Mouse (Mus musculus) heart, embryonic 10.5 days (tissue): Measurements from ENCODE around the gene Rarres1. TPM values are rescaled to one million over a fixed set of nuclear protein-coding genes. Genes with fewer than 3 reads are reported as not detected.

ENCODE experiments used
- DNase-seq: peaks from one replicate; pipeline ENCODE4 v3.0.0-alpha.2; 2017; ENCODE audit warnings: low spot score
- H3K27ac ChIP-seq: fragments of 300-500 bp; sonication (generic); 2 replicates; pipeline ENCODE4 v1.5.1; 2016; ENCODE audit warnings: mild to moderate bottlenecking
- H3K27me3 ChIP-seq: fragments of 300-500 bp; sonication (generic); 2 replicates; pipeline ENCODE4 v1.6.1; 2016; ENCODE audit warnings: mild to moderate bottlenecking; ENCODE audit not compliant: poor library complexity, insufficient read depth, severe bottlenecking
- H3K36me3 ChIP-seq: fragments of 300-500 bp; sonication (generic); 2 replicates; pipeline ENCODE4 v1.6.1; 2016; ENCODE audit warnings: mild to moderate bottlenecking, moderate library complexity
- H3K4me1 ChIP-seq: fragments of 300-500 bp; sonication (generic); 2 replicates; pipeline ENCODE4 v1.6.1; 2016; ENCODE audit warnings: mild to moderate bottlenecking
- H3K4me3 ChIP-seq: fragments of 300-500 bp; sonication (generic); 2 replicates; pipeline ENCODE4 v1.5.1; 2016; ENCODE audit warnings: mild to moderate bottlenecking, moderate library complexity
- H3K9me3 ChIP-seq: fragments of 300-500 bp; sonication (generic); 2 replicates; pipeline ENCODE4 v1.6.1; 2016; ENCODE audit warnings: mild to moderate bottlenecking, moderate library complexity
- WGBS: fragments of 180-500 bp; shearing (Covaris S2); methylation state at CpG from one replicate; pipeline ENCODE4 v1.1.7; 2016; 5-methylcytosine and 5-hydroxymethylcytosine counted together
- polyA plus RNA-seq: library from polyadenylated mRNA; unstranded; fragments of >200 nt; fragmentation: Nextera tagmentation; extraction: Ambion mirVana; gene quantifications from 2 replicates; pipeline ENCODE4 v1.2.1, GENCODE M21; 2016

The Rarres1 gene
- polyA plus RNA-seq, 1 experiment from 2014 or later = 2.4 TPM

GRCm38 (mm10) chr3:67482400-67482799, 32.9 kb downstream of the Rarres1 start:
- WGBS = 88% methylated on average over 10 of the region's 10 CpGs
- Histone ChIP-seq H3K4me3 (no peak overlapping the region), H3K27me3 (no peaks in the 10 kb centered on the region), H3K4me1 (peaks cover 4% of the 10 kb centered on the region; the same call in 1 of the 2 replicates), H3K27ac (no peak overlapping the region), H3K9me3 (no peaks in the 10 kb centered on the region), H3K36me3 (peaks cover 14% of the 10 kb centered on the region)
- peak; percentile 52 for DNase-seq

- no peak overlapping the region for H3K27ac ChIP-seq
- peaks cover 4% of the 10 kb centered on the region; the same call in 1 of the 2 replicates for H3K4me1 ChIP-seq
- H3K4me3 ChIP-seq = no peak overlapping the region
- no peak for DNase-seq
- H3K36me3 ChIP-seq = peaks cover 37% of the 10 kb centered on the region
- WGBS = 85% methylated on average over 11 of the region's 11 CpGs
- H3K9me3 ChIP-seq = no peaks in the 10 kb centered on the region
- H3K27me3 ChIP-seq = no peaks in the 10 kb centered on the region
These were observed 35.5 kb downstream of the Rarres1 start for GRCm38 (mm10) chr3:67479806-67480205.

- Histone ChIP-seq H3K4me3 (no peak overlapping the region), H3K36me3 (peaks cover 57% of the 10 kb centered on the region), H3K9me3 (no peaks in the 10 kb centered on the region), H3K4me1 (peaks cover 3% of the 10 kb centered on the region; the same call in 1 of the 2 replicates), H3K27ac (no peak overlapping the region), H3K27me3 (no peaks in the 10 kb centered on the region)
- DNase-seq = no peak
- WGBS = 88% methylated on average over 6 of the region's 6 CpGs
These were observed 41.9 kb downstream of the Rarres1 start for GRCm38 (mm10) chr3:67473438-67473837.

- H3K4me3 ChIP-seq = no peak overlapping the region
- 67% methylated on average over 4 of the region's 4 CpGs for WGBS
- H3K27ac ChIP-seq = no peak overlapping the region
- DNase-seq = no peak
- H3K4me1 ChIP-seq = peaks cover 3% of the 10 kb centered on the region; the same call in 1 of the 2 replicates
- no peaks in the 10 kb centered on the region for H3K9me3 ChIP-seq
- peaks cover 62% of the 10 kb centered on the region for H3K36me3 ChIP-seq
- no peaks in the 10 kb centered on the region for H3K27me3 ChIP-seq
These were observed 43.8 kb downstream of the Rarres1 start for GRCm38 (mm10) chr3:67471408-67472127.

GRCm38 (mm10) chr3:67467281-67467680, 48.0 kb downstream of the Rarres1 start:
- no peak overlapping the region for H3K27ac ChIP-seq
- 87% methylated on average over 2 of the region's 2 CpGs for WGBS
- no peak overlapping the region for H3K4me3 ChIP-seq
- H3K4me1 ChIP-seq = peaks cover 14% of the 10 kb centered on the region; the same call in 1 of the 2 replicates
- DNase-seq = no peak
- H3K36me3 ChIP-seq = peaks cover 34% of the 10 kb centered on the region
- H3K27me3 ChIP-seq = no peaks in the 10 kb centered on the region
- no peaks in the 10 kb centered on the region for H3K9me3 ChIP-seq

GRCm38 (mm10) chr3:67466576-67466975, 48.7 kb downstream of the Rarres1 start:
- WGBS = 91% methylated on average over 5 of the region's 5 CpGs
- Histone ChIP-seq H3K4me3 (no peak overlapping the region), H3K36me3 (peaks cover 31% of the 10 kb centered on the region), H3K9me3 (no peaks in the 10 kb centered on the region), H3K27ac (no peak overlapping the region), H3K4me1 (peaks cover 16% of the 10 kb centered on the region; the same call in 1 of the 2 replicates), H3K27me3 (no peaks in the 10 kb centered on the region)
- peak; percentile 57 for DNase-seq

- no peaks in the 10 kb centered on the region for H3K27me3 ChIP-seq
- H3K27ac ChIP-seq = peak within 1 kb of the TSS; percentile 87
- H3K4me1 ChIP-seq = peaks cover 15% of the 10 kb centered on the region; the same call in 1 of the 2 replicates
- DNase-seq = peak; percentile 88
- 1% methylated on average over 43 of the region's 43 CpGs for WGBS
- peak within 1 kb of the TSS; percentile 74 for H3K4me3 ChIP-seq
- H3K36me3 ChIP-seq = peaks cover 41% of the 10 kb centered on the region
- no peaks in the 10 kb centered on the region for H3K9me3 ChIP-seq
These were observed 51.6 kb downstream of the Rarres1 start, which contains the start of gene Lxn for GRCm38 (mm10) chr3:67463450-67464372. TSS of gene Lxn (minus strand) at chr3:67463926.

- Histone ChIP-seq H3K9me3 (no peaks in the 10 kb centered on the region), H3K27ac (peak overlapping the region; percentile 87), H3K27me3 (no peaks in the 10 kb centered on the region), H3K4me1 (peaks cover 15% of the 10 kb centered on the region; the same call in 1 of the 2 replicates), H3K4me3 (peak overlapping the region; percentile 74), H3K36me3 (peaks cover 42% of the 10 kb centered on the region)
- 3% methylated on average over 12 of the region's 12 CpGs for WGBS
- DNase-seq = peak; percentile 68
These were observed 52.3 kb downstream of the Rarres1 start for GRCm38 (mm10) chr3:67463001-67463400.

- Histone ChIP-seq H3K36me3 (peaks cover 42% of the 10 kb centered on the region), H3K4me3 (peak overlapping the region; percentile 74), H3K27me3 (no peaks in the 10 kb centered on the region), H3K4me1 (peaks cover 15% of the 10 kb centered on the region; the same call in 1 of the 2 replicates), H3K27ac (peak overlapping the region; percentile 87; the same call in 1 of the 2 replicates), H3K9me3 (no peaks in the 10 kb centered on the region)
- peak; percentile 74 for DNase-seq
- WGBS = 43% methylated on average over 10 of the region's 10 CpGs
These were observed 52.7 kb downstream of the Rarres1 start for GRCm38 (mm10) chr3:67462578-67462977.

GRCm38 (mm10) chr3:67462015-67462414, 53.3 kb downstream of the Rarres1 start:
- H3K4me3 ChIP-seq = no peak overlapping the region
- peaks cover 15% of the 10 kb centered on the region; the same call in 1 of the 2 replicates for H3K4me1 ChIP-seq
- no peaks in the 10 kb centered on the region for H3K27me3 ChIP-seq
- H3K36me3 ChIP-seq = peaks cover 44% of the 10 kb centered on the region
- H3K27ac ChIP-seq = no peak overlapping the region
- H3K9me3 ChIP-seq = no peaks in the 10 kb centered on the region
- DNase-seq = peak; percentile 58
- WGBS = 91% methylated on average over 7 of the region's 7 CpGs

GRCm38 (mm10) chr3:67459881-67460280, 55.4 kb downstream of the Rarres1 start:
- Histone ChIP-seq H3K27me3 (no peaks in the 10 kb centered on the region), H3K9me3 (no peaks in the 10 kb centered on the region), H3K4me3 (no peak overlapping the region), H3K36me3 (peaks cover 59% of the 10 kb centered on the region), H3K27ac (no peak overlapping the region), H3K4me1 (peaks cover 15% of the 10 kb centered on the region; the same call in 1 of the 2 replicates)
- DNase-seq = no peak
- 93% methylated on average over 3 of the region's 3 CpGs for WGBS

- 91% methylated on average over 5 of the region's 5 CpGs for WGBS
- DNase-seq = no peak
- Histone ChIP-seq H3K4me3 (no peak overlapping the region), H3K9me3 (no peaks in the 10 kb centered on the region), H3K27ac (no peak overlapping the region), H3K27me3 (no peaks in the 10 kb centered on the region), H3K36me3 (peaks cover 90% of the 10 kb centered on the region), H3K4me1 (no peaks in the 10 kb centered on the region)
These were observed 64.6 kb downstream of the Rarres1 start for GRCm38 (mm10) chr3:67450601-67451210.
